Mouse (Mus musculus) cerebellum, adult (tissue): Measurements from ENCODE around the gene Arid4b.

Experiments used
- ATAC-seq: cut with Nextera tagmentation; 2 replicates; pipeline ENCODE4 v1.9.2; 2017; ENCODE audit warnings: mild to moderate bottlenecking, moderate library complexity, mixed read lengths; ENCODE audit not compliant: insufficient number of reproducible peaks, low FRiP score, low TSS enrichment

Arid4b gene

GRCm38 (mm10) chr13:14056801-14057200 lies 6.2 kb upstream of the Arid4b start:
- ATAC-seq: no peak

- ATAC-seq: no peak
Observed at GRCm38 (mm10) chr13:14059582-14059981, 3.5 kb upstream of the Arid4b start.

GRCm38 (mm10) chr13:14062209-14063012 lies 621 bp upstream of the Arid4b start:
- no peak for ATAC-seq

GRCm38 (mm10) chr13:14063942-14064271 lies 875 bp downstream of the Arid4b start:
- ATAC-seq: peak; percentile 46

GRCm38 (mm10) chr13:14064341-14065027 lies 1.5 kb downstream of the Arid4b start:
- ATAC-seq: 0 out of 2 replicates have a peak, but pooled peaks have one; percentile 2

- no peak for ATAC-seq
Observed at GRCm38 (mm10) chr13:14065028-14065380, 2.0 kb downstream of the Arid4b start.

- ATAC-seq: no peak
Observed at GRCm38 (mm10) chr13:14065701-14066100, 2.7 kb downstream of the Arid4b start.

- no peak for ATAC-seq
Observed at GRCm38 (mm10) chr13:14068035-14068434, 5.0 kb downstream of the Arid4b start.

GRCm38 (mm10) chr13:14069291-14069690 lies 6.3 kb downstream of the Arid4b start:
- no peak for ATAC-seq

GRCm38 (mm10) chr13:14074371-14074770 lies 11.3 kb downstream of the Arid4b start:
- ATAC-seq: no peak

- no peak for ATAC-seq
Observed at GRCm38 (mm10) chr13:14075326-14075725, 12.3 kb downstream of the Arid4b start.

GRCm38 (mm10) chr13:14088669-14089068 lies 25.6 kb downstream of the Arid4b start:
- no peak for ATAC-seq

GRCm38 (mm10) chr13:14103026-14103425 lies 40.0 kb downstream of the Arid4b start:
- no peak for ATAC-seq

- no peak for ATAC-seq
Observed at GRCm38 (mm10) chr13:14110154-14110873, 47.3 kb downstream of the Arid4b start.

GRCm38 (mm10) chr13:14111146-14111545 lies 48.1 kb downstream of the Arid4b start:
- no peak for ATAC-seq

- no peak for ATAC-seq
Observed at GRCm38 (mm10) chr13:14113746-14114528, 50.9 kb downstream of the Arid4b start.

GRCm38 (mm10) chr13:14115805-14116204 lies 52.8 kb downstream of the Arid4b start:
- ATAC-seq: no peak

- ATAC-seq: no peak
Observed at GRCm38 (mm10) chr13:14131651-14132050, 68.6 kb downstream of the Arid4b start.

- no peak for ATAC-seq
Observed at GRCm38 (mm10) chr13:14142294-14142966, 79.4 kb downstream of the Arid4b start.

- no peak for ATAC-seq
Observed at GRCm38 (mm10) chr13:14177989-14178388, 115.0 kb downstream of the Arid4b start.
